Mouse (Mus musculus): Measurements from ENCODE around the gene Fry. TPM values are rescaled to one million over a fixed set of nuclear protein-coding genes. Genes with fewer than 3 reads are reported as not detected.

The Fry gene
- polyA plus RNA-seq, 1 experiment from 2014 or later: 3.2 TPM

DNA sequence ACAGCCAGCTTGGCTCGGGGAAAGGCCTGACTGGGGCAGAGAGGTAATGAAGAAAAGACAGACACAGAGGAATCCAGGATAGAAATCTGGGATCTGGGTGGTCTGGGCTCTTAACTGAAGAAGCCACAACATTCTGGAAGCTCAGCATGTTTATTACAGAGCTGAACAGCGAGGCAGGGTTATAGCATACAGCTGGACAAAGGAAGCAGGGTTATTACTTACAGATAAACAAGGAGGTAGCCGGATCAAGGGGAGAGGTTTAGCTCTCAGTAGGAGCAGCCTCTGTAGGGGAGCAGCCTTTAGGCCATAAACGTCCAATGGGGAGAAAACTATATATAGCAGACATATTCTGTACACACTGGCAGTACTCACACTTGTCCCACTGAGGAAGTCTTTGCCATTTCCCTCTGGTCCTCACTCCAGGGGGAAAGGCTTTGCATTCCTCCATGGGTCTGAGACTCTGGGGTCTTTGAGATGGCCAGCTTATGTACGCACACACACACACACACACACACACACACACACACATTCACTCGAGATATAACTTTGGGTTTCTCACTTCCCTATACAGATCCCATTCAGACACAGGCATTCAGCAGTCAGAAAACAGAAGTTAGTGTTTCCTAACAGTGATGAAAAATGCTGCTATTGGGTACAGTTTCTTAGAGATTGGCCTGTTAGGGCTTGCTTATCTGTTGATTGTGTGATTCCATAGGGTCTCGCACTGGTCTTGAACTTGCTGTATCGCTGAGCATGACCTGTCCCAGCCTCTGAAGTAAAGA, 256.5 kb downstream of the Fry start:
- DNase-seq (no peak), ATAC-seq (no peak)
- TF ChIP-seq CTCF (IDR thresholded peaks at IDR 0.05; ENCODE audit: low read depth) (no peak), EP300 (IDR thresholded peaks at IDR 0.05; ENCODE audit: low read depth) (no peak)
- H3K4me3 ChIP-seq (ENCODE audit: low read depth, low read length): no peak overlapping the region
- no peak overlapping the region for H3K27ac ChIP-seq (ENCODE audit: low read depth)
- H3K9me3 ChIP-seq (ENCODE audit: low read length): no peaks in the 10 kb centered on the region
- H3K27me3 ChIP-seq (ENCODE audit: insufficient read depth, low read length): no peaks in the 10 kb centered on the region
- no peaks in the 10 kb centered on the region for H3K36me3 ChIP-seq (replicated peaks; ENCODE audit: insufficient read depth, low read length)
- no peak overlapping the region for H3K4me2 ChIP-seq (ENCODE audit: low read depth, low read length)
- WGBS (ENCODE audit: insufficient replicate concordance): 64% methylated on average over 8 of the region's 8 CpGs
- no peaks in the 10 kb centered on the region for H3K4me1 ChIP-seq (ENCODE audit: insufficient read depth)
- no peak overlapping the region for H3K9ac ChIP-seq (replicated peaks)

DNA sequence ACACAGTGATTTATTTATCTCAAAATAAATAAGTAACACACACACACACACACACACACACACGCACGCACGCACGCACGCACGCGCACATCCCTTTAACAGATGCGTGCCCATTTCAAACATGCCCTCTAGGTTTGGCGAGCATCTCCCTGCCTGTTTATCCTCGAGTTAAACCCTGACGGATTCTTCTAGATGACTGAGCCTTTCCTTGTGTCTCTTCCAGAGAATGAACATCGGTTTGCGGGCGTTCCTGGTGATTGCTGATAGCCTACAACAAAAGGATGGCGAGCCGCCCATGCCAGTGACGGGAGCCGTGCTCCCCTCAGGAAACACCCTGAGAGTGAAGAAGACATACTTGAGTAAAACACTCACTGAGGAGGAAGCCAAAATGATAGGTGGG, 260.1 kb downstream of the Fry start:
- no peaks in the 10 kb centered on the region for H3K36me3 ChIP-seq (replicated peaks; ENCODE audit: insufficient read depth, low read length)
- WGBS (ENCODE audit: insufficient replicate concordance): 86% methylated on average over 18 of the region's 18 CpGs
- no peak for ATAC-seq

DNA sequence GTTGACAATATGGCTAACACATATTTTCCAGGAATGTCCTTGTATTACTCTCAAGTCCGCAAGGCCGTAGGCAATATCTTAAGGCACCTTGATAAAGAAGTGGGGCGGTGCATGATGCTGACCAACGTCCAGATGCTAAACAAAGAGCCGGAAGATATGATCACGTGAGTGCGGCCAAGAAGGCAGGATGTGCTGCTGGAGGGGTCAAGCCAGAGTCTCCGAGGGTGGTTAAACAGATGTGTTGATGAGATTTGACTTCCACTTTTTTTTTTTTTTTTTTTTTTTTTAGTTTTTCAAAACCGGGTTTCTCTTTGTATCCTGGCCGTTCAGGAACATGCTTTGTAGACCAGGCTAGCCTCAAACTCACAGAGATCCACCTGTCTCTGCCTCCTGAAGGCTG, 262.3 kb downstream of the Fry start:
- no peak for TF ChIP-seq EP300 (IDR thresholded peaks at IDR 0.05; ENCODE audit: low read depth)
- no peak for TF ChIP-seq CTCF (IDR thresholded peaks at IDR 0.05; ENCODE audit: low read depth)
- no peak overlapping the region for H3K9ac ChIP-seq (replicated peaks)
- H3K27me3 ChIP-seq (ENCODE audit: insufficient read depth, low read length): no peaks in the 10 kb centered on the region
- no peaks in the 10 kb centered on the region for H3K4me1 ChIP-seq (ENCODE audit: insufficient read depth)
- H3K4me3 ChIP-seq (ENCODE audit: low read depth, low read length): no peak overlapping the region
- no peaks in the 10 kb centered on the region for H3K9me3 ChIP-seq (ENCODE audit: low read length)
- WGBS (ENCODE audit: insufficient replicate concordance): 69% methylated on average over 10 of the region's 10 CpGs
- H3K4me2 ChIP-seq (ENCODE audit: low read depth, low read length): no peak overlapping the region
- H3K27ac ChIP-seq (ENCODE audit: low read depth): no peak overlapping the region
- ATAC-seq (no peak), DNase-seq (no peak)
- peaks cover under 1% of the 10 kb centered on the region for H3K36me3 ChIP-seq (replicated peaks; ENCODE audit: insufficient read depth, low read length)

More for the DNA sequence above, 260.1 kb downstream of the Fry start:
- no peak overlapping the region for H3K9ac ChIP-seq (replicated peaks)
- TF ChIP-seq EP300 (IDR thresholded peaks at IDR 0.05; ENCODE audit: low read depth) (no peak), CTCF (IDR thresholded peaks at IDR 0.05; ENCODE audit: low read depth) (no peak)
- H3K4me2 ChIP-seq (ENCODE audit: low read depth, low read length): no peak overlapping the region
- H3K27ac ChIP-seq (ENCODE audit: low read depth): no peak overlapping the region
- H3K4me1 ChIP-seq (ENCODE audit: insufficient read depth): no peaks in the 10 kb centered on the region
- no peaks in the 10 kb centered on the region for H3K27me3 ChIP-seq (ENCODE audit: insufficient read depth, low read length)
- no peak for DNase-seq
- H3K4me3 ChIP-seq (ENCODE audit: low read depth, low read length): no peak overlapping the region
- H3K9me3 ChIP-seq (ENCODE audit: low read length): no peaks in the 10 kb centered on the region

DNA sequence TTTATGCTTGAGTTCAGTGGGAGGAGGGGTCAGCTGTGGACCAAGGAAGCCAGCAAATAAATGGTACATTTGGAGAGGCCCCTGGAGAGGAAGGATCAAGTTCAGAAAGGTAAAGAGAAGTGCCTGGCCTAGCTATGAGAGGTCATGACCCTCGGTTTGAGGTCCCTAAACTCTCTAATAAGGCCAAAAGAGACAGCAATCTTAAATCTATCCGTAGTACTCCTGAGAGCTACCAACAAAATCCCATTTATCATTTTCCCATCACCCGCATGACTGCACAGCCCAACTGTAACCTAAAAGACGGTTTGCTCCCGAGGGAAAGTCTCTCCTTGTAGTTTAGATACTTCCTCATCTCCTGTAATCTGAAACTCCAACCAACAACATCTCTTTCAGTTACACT, 264.0 kb downstream of the Fry start:
- Histone ChIP-seq H3K36me3 (replicated peaks; ENCODE audit: insufficient read depth, low read length) (peaks cover 9% of the 10 kb centered on the region), H3K27ac (ENCODE audit: low read depth) (no peak overlapping the region), H3K4me1 (ENCODE audit: insufficient read depth) (no peaks in the 10 kb centered on the region), H3K4me2 (ENCODE audit: low read depth, low read length) (no peak overlapping the region), H3K9me3 (ENCODE audit: low read length) (no peaks in the 10 kb centered on the region), H3K9ac (replicated peaks) (no peak overlapping the region), H3K4me3 (ENCODE audit: low read depth, low read length) (no peak overlapping the region), H3K27me3 (ENCODE audit: insufficient read depth, low read length) (no peaks in the 10 kb centered on the region)
- ATAC-seq (no peak), DNase-seq (no peak)
- WGBS (ENCODE audit: insufficient replicate concordance): 73% methylated on average over 5 of the region's 5 CpGs
- TF ChIP-seq EP300 (IDR thresholded peaks at IDR 0.05; ENCODE audit: low read depth) (no peak), CTCF (IDR thresholded peaks at IDR 0.05; ENCODE audit: low read depth) (no peak)

DNA sequence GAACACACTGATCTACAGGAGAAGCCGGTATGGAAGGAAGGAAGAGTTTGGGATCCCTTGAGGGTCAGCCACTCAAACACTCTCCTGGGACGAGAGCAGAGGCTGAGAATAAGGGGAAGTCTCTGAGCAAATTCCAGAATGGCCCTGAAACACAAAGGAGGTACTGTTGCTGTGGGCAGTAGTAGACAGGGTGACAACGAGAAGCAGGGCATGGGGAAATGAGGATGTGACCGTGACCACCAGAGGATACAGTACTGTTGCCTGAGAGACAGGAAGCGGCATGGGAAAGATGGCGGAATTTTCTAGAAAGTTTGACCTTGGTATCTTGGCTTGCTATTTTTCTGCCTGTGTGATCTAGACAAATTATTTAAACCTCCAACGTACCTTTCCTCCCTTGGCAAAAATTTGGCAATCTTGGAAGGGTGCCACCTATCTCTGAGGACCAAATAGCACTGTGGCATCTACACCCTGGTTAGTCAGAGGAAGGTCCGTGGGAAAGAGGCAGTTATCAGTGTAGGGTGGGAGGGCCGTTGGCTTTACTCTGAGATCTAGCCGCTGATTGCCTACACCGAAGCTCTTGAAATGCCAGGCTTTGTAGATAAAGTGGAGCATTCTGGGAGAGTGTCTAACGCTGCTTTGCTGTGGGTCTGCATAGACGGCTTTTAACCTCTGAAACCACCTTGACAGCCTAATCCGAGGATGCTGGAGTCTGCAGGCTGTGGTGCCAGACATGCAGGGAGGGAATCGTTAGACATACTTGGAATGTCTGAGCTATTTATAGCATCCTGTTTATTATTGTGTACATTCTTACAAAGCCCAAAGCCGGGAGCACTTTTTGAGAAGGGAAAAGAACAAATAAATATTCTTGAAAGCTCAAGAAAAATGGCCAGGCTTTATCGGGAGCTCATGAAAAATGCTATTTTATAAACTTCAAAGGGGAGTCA, 266.1 kb downstream of the Fry start:
- Histone ChIP-seq H3K4me1 (ENCODE audit: insufficient read depth) (no peaks in the 10 kb centered on the region), H3K4me3 (ENCODE audit: low read depth, low read length) (no peak overlapping the region), H3K4me2 (ENCODE audit: low read depth, low read length) (no peak overlapping the region), H3K27ac (ENCODE audit: low read depth) (no peak overlapping the region), H3K27me3 (ENCODE audit: insufficient read depth, low read length) (no peaks in the 10 kb centered on the region), H3K9ac (replicated peaks) (no peak overlapping the region), H3K9me3 (ENCODE audit: low read length) (no peaks in the 10 kb centered on the region), H3K36me3 (replicated peaks; ENCODE audit: insufficient read depth, low read length) (peaks cover 9% of the 10 kb centered on the region)
- WGBS (ENCODE audit: insufficient replicate concordance): 43% methylated on average over 17 of the region's 17 CpGs
- no peak for TF ChIP-seq EP300 (IDR thresholded peaks at IDR 0.05; ENCODE audit: low read depth)
- TF ChIP-seq CTCF (IDR thresholded peaks at IDR 0.05; ENCODE audit: low read depth): no peak
- ATAC-seq: no peak
- no peak for DNase-seq

- no peak overlapping the region for H3K4me3 ChIP-seq (ENCODE audit: low read depth, low read length)
- ATAC-seq (no peak), DNase-seq (no peak)
- H3K4me2 ChIP-seq (ENCODE audit: low read depth, low read length): no peak overlapping the region
- no peak overlapping the region for H3K9ac ChIP-seq (replicated peaks)
- no peaks in the 10 kb centered on the region for H3K27me3 ChIP-seq (ENCODE audit: insufficient read depth, low read length)
- 75% methylated on average over 7 of the region's 7 CpGs for WGBS (ENCODE audit: insufficient replicate concordance)
- H3K4me1 ChIP-seq (ENCODE audit: insufficient read depth): no peaks in the 10 kb centered on the region
- H3K36me3 ChIP-seq (replicated peaks; ENCODE audit: insufficient read depth, low read length): peaks cover 9% of the 10 kb centered on the region
- H3K27ac ChIP-seq (ENCODE audit: low read depth): no peak overlapping the region
- TF ChIP-seq CTCF (IDR thresholded peaks at IDR 0.05; ENCODE audit: low read depth) (no peak), EP300 (IDR thresholded peaks at IDR 0.05; ENCODE audit: low read depth) (no peak)
- no peaks in the 10 kb centered on the region for H3K9me3 ChIP-seq (ENCODE audit: low read length)
These were observed 266.8 kb downstream of the Fry start for GRCm38 (mm10) chr5:150385224-150385623.
